Mouse (Mus musculus) olfactory bulb, adult 2 months (tissue): ENCODE data around the gene Aatf.

Source experiments
- CTCF ChIP-seq: fragments of 200-500 bp; IDR thresholded peaks from 2 replicates; pipeline ENCODE4 v1.5.1; 2012; ENCODE audit warnings: low read depth, mild to moderate bottlenecking, low read length, moderate library complexity; ENCODE audit not compliant: insufficient read depth
- POLR2A ChIP-seq: fragments of 200-500 bp; IDR thresholded peaks from 2 replicates; pipeline ENCODE4 v1.6.1; 2012; ENCODE audit warnings: mild to moderate bottlenecking, low read depth, low read length, moderate library complexity; ENCODE audit not compliant: insufficient read depth

DNA sequence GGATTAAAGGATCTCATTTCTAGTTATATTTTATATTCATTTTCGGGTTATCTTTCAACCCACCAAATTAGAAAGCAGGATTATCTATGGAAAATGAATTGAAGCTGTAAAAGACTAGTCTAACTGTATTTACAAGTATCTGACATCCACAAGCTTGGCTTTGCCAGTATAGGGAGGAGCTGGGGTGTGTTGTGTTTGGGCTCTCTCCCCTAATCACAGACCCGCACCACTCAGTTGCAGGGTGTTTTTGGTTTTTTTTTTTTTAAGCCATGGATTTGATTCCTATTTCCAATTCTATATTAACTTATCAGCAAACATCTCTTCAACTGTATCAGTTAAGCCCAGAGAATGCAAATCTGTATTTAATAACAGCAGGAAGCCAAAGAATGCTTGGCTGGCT is 4.1 kb upstream of the Aatf start:
- no peak for TF ChIP-seq POLR2A
- TF ChIP-seq CTCF: no peak
